In the genomic region with DNA sequence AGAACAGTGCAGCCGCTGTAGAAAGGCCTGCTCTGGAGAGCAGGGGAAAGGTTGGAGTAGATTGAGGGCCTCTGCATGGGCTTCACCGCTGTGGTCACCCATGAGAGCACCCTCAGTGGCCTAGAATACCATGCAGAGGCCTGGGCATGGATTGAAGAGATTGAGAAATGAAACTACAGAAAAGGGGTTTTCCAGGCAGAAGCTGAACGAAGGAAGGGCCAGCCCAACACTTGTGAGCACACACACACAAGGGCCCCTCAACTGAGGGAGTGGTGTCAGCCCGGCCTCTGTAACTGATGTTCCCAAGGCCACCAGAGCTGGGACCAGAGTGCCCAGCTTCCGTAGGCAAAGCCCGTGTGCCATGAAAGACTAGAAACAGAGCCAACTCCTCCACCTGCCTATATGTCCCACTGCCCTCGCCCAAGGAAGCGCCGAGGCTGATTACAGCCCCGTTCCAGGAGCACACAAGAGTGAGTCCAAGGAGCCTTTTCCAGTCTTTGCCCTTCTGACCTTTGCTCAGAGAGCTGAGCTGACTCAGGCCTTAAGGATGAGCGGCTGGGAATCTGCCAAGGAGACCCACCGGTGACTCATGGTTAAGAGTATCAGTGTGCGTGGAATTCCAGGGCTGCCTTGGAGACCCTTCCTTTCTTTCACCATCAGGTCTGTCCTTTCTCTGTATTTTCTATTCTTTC, we compare ENCODE assay signal across 11 mouse cellular contexts. TPM values are rescaled to one million over a fixed set of nuclear protein-coding genes. Genes with fewer than 3 reads are reported as not detected.
A peak's percentile ranks its signal among the peaks of the same experiment; 100 is the strongest.
DNase-seq lines count a peak whose midpoint lies in the region; ATAC-seq and TF ChIP-seq lines count a peak whose summit lies in the region.
"Had no signal": no experiment of that assay in that cellular context is flagged by ENCODE, and none has a peak within 500 bp of the region (broad histone marks: within the 10 kb centered on the region; RNA-seq: fewer than 3 reads in every experiment).

No protein-coding gene starts in this region.

- TF ChIP-seq CTCF in C2C12 (IDR thresholded peaks at IDR 0.05; ENCODE audit: control insufficient read depth, insufficient read depth, insufficient read length) = no peak

- peak; percentile 49 for DNase-seq in 3134 (ENCODE audit: extremely low read depth, insufficient read length, low spot score)
- DNase-seq in kidney, postnatal 36 days = peak; percentile 91
- DNase-seq in urinary bladder, postnatal 36 days (ENCODE audit: low spot score in 2 of 2) = no peak
- no peak for DNase-seq in spleen, adult 12 weeks (ENCODE audit: low spot score)
- DNase-seq: lung, postnatal 14 days had no signal

- H3K27me3 ChIP-seq in C2C12 (ENCODE audit: control insufficient read depth, insufficient read depth, insufficient read length) = no peaks in the 10 kb centered on the region
- H3K27me3 ChIP-seq: limb, embryonic 13.5 days had no signal

- H3K79me2 ChIP-seq in C2C12 (ENCODE audit: control insufficient read depth, insufficient read depth) = no peaks in the 10 kb centered on the region

- H3ac ChIP-seq in C2C12 (ENCODE audit: control insufficient read depth, insufficient read length, low read depth) = no peak overlapping the region

- 0 out of 2 replicates have a peak, but pooled peaks have one; percentile 15 for ATAC-seq in common myeloid progenitor, adult 5-6 weeks (replicated peaks; ENCODE audit: low read depth, poor library complexity, severe bottlenecking)
- no peak for ATAC-seq in erythroid progenitor cell, adult 5-6 weeks (replicated peaks; ENCODE audit: low FRiP score, poor library complexity, severe bottlenecking)
- ATAC-seq: midbrain, embryonic 16.5 days had no signal

- no peak overlapping the region for H3K4me3 ChIP-seq in C2C12 (ENCODE audit: insufficient read depth, poor library complexity, severe bottlenecking)
- H3K4me3 ChIP-seq: limb, embryonic 13.5 days had no signal

- H3K79me3 ChIP-seq in C2C12 (ENCODE audit: low read depth) = no peaks in the 10 kb centered on the region

- no peaks in the 10 kb centered on the region for H3K36me3 ChIP-seq in C2C12 (ENCODE audit: control insufficient read depth, insufficient read depth)
- H3K36me3 ChIP-seq: G1E; limb, embryonic 13.5 days had no signal

TF ChIP-seq in C2C12, 6 proteins besides CTCF, POLR2A, EP300 and RAD21:
- TF ChIP-seq CEBPB (IDR thresholded peaks at IDR 0.05; ENCODE audit: low read depth) = no peak
- TF ChIP-seq MYOD1 (IDR thresholded peaks at IDR 0.05; ENCODE audit: control insufficient read depth, insufficient read length, low read depth) = no peak
- TF ChIP-seq FOSL1 (IDR thresholded peaks at IDR 0.05; ENCODE audit: insufficient read depth, low read length, poor library complexity, severe bottlenecking) = peak; percentile 8

RNA-seq across cellular contexts. Expression of a gene that starts 9.4 kb away (rescaled TPM):
- 29.3 TPM for polyA plus RNA-seq in C2C12 (2012; fragmentation: generic; extraction: Trizol)
- total RNA-seq in common myeloid progenitor, adult 5-6 weeks (2017) = 80.4 and 81.1 TPM in 2 replicates
- total RNA-seq in erythroid progenitor cell, adult 5-6 weeks (2015; ENCODE audit: low replicate concordance) = 32.4 and 35.2 TPM in 2 replicates
- 19.5 and 35.7 TPM in 2 replicates for total RNA-seq in erythroid progenitor cell, adult 5-6 weeks (2017; ENCODE audit: low replicate concordance)

RNA-seq across cellular contexts. Expression of a gene that starts 18.8 kb away (rescaled TPM):
- polyA plus RNA-seq in C2C12 (2012; fragmentation: generic; extraction: Trizol) = 13.4 TPM
- 15.8 and 18.3 TPM in 2 replicates for total RNA-seq in common myeloid progenitor, adult 5-6 weeks (2017)
- total RNA-seq in erythroid progenitor cell, adult 5-6 weeks (2015; ENCODE audit: low replicate concordance) = 2.1 and 2.9 TPM in 2 replicates
- total RNA-seq in erythroid progenitor cell, adult 5-6 weeks (2017; ENCODE audit: low replicate concordance) = 2.1 and 4.5 TPM in 2 replicates

Comparison
In these comparisons a context has a peak if more than half of its experiments do, and no peak if none do; other contexts are left out.
1. DNase-seq: peak in 3134 (single experiment) and kidney, postnatal 36 days (2 of 2); none in urinary bladder, postnatal 36 days (0 of 2) and spleen, adult 12 weeks (single experiment).